Mouse (Mus musculus) lung, adult 10 weeks (tissue): ENCODE measurements around the gene Gm8113. TPM values are rescaled to one million over a fixed set of nuclear protein-coding genes. Genes with fewer than 3 reads are reported as not detected.

Experiments used
- polyA plus RNA-seq: library from polyadenylated mRNA; stranded (reverse); fragments of 350-450 nt; fragmentation: Illumina TruSeq; extraction: RNeasy Lipid Tissue Mini Kit (QIAGEN cat#74804); gene quantifications from one replicate; pipeline ENCODE4 v1.2.3, GENCODE M21; 2014; ENCODE audit warnings: low read depth, low replicate concordance; ENCODE audit not compliant: insufficient read depth

The Gm8113 gene
- 1.2 TPM for polyA plus RNA-seq

DNA sequence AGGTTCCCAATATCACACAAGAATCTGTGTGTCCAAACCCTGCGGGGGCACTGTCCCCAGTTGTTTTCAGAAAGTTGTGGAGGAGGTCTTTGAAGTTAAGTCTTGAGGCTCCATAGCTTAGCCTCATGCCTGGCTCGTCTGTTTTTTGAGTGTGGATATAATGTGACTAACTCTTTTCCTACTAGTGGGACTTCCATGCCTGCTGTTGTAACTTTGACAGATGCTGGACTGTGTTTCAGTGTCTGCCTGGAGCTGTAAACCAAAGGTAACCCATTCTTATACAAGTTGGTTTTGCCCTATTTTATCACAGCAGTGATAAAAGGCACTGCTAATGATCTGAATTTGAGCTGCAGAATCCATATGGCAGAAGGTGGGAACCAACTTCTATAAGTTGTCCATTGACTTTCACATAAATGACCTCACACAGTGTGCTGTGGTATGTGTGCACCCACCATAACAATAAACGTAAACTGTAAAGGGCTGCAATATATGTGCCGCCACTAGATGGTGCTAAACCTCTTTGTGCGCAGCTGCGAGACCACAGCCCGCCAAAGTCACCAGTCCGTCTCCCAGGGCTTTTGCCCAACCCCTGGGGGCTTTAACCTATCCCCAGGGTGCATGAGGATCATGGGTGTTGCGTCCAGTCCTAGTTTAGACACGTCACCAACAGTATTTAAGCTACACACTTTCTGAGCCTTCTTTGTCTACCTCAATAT lies at the start of gene Gm8113:
Gene Gm8113 (plus strand): TSS at position 703 of the 716 bp plus-strand sequence.

DNA sequence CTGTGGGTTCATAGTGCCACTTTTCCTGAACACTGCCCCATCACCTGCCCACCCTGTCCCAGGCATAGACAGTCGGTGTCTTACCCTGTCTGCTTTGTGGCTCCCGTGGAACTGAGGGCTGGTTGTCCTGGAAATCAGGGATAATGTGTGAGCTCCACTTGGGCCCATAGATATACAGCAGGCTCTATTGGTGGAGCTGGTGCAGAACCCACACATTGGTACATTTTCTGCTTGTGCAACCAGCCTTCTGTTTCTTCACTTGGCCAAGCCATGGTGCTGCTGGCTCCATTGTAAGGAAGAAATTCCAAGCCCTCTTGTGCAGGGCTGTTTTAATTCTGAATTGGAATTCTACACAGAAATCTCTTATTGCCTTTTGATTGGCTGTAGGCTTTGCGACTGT lies 49.8 kb upstream of the Gm8113 start, which contains the start of gene Ear1:
Gene Ear1 (minus strand): TSS at position 101 of the 400 bp plus-strand sequence.

GRCm38 (mm10) chr14:43923459-43923858 lies 1.7 kb upstream of the Gm8113 start, which contains the start of gene Ear10:
TSS of gene Ear10 (minus strand) at chr14:43923559.

GRCm38 (mm10) chr14:43956769-43957168 lies 31.6 kb downstream of the Gm8113 start, which contains the start of gene Ang5:
TSS of gene Ang5 (plus strand) at chr14:43957069.

Other genes starting within 250 kb of the Gm8113 start
- gene Gm8165, start 248.2 kb upstream of the Gm8113 start, polyA plus RNA-seq: not detected
- gene Gm7324, start 227.6 kb upstream of the Gm8113 start, polyA plus RNA-seq: 0.62 TPM
- gene Gm16506, start 197.9 kb upstream of the Gm8113 start, polyA plus RNA-seq: not detected
- gene Gm6526, start 177.5 kb upstream of the Gm8113 start, polyA plus RNA-seq: not detected
- not detected for gene Gm8180, start 140.6 kb upstream of the Gm8113 start, polyA plus RNA-seq
- 87.0 TPM for gene Ear1, start 49.9 kb upstream of the Gm8113 start, polyA plus RNA-seq
- not detected for gene Ear10, start 1.8 kb upstream of the Gm8113 start, polyA plus RNA-seq
- not detected for gene Ang5, start 31.7 kb downstream of the Gm8113 start, polyA plus RNA-seq
- not detected for gene Ang6, start 76.9 kb downstream of the Gm8113 start, polyA plus RNA-seq
- 329 TPM for gene Ear2, start 177.3 kb downstream of the Gm8113 start, polyA plus RNA-seq
- not detected for gene Gm3327, start 198.5 kb downstream of the Gm8113 start, polyA plus RNA-seq